Mouse (Mus musculus) small intestine, adult 2 months (tissue): ENCODE measurements around the gene Samhd1.

ENCODE experiments used
- CTCF ChIP-seq: fragments of 200-500 bp; IDR thresholded peaks from 2 replicates; pipeline ENCODE4 v1.5.1; 2012; ENCODE audit warnings: low read depth, mild to moderate bottlenecking, control low read depth, inconsistent platforms, low read length, moderate library complexity, mixed read lengths; ENCODE audit not compliant: insufficient replicate concordance, insufficient read length; ENCODE audit errors: extremely low read depth
- POLR2A ChIP-seq: fragments of 200-500 bp; IDR thresholded peaks from 2 replicates; pipeline ENCODE4 v1.6.1; 2012; ENCODE audit warnings: low read depth, mild to moderate bottlenecking, control low read depth, inconsistent platforms, low read length, moderate library complexity

- no peak for TF ChIP-seq CTCF
- TF ChIP-seq POLR2A, result no peak
Observed at GRCm38 (mm10) chr2:157084831-157085585, 50.1 kb downstream of the Samhd1 start.
